Mouse (Mus musculus): ENCODE measurements around the gene Jmjd4. TPM values are rescaled to one million over a fixed set of nuclear protein-coding genes. Genes with fewer than 3 reads are reported as not detected.

The Jmjd4 gene
- polyA plus RNA-seq, 1 experiment from 2014 or later, result 13.9 TPM

DNA sequence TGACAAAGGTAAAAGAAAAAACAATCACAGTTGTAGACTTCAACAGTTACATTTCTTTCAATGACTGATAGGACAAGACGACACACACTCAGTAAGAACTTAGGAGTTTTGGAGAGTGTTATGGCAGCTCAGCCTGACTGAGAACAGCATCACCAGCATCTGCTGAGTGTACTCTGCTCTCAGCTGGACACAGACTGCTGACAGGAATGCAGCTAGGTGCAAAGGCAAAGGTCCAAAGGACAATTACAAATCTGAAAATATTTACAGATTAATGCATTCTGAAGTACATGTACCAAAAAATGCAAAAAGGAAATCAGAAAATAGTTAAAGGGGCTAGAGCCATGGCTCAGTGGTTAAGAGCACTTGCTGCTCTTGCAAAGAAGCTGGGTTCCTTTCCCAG, 19.9 kb upstream of the Jmjd4 start:
- Histone ChIP-seq H3K9ac (no peak overlapping the region), H3K36me3 (peaks cover 69% of the 10 kb centered on the region), H3K27me3 (no peaks in the 10 kb centered on the region), H3K4me2 (no peak overlapping the region), H3K4me3 (replicated peaks) (no peak overlapping the region), H3K4me1 (no peaks in the 10 kb centered on the region), H3K9me3 (replicated peaks) (no peaks in the 10 kb centered on the region), H3K27ac (no peak overlapping the region)
- 78% methylated on average over 1 of the region's 1 CpGs for WGBS
- no peak for ATAC-seq (replicated peaks; ENCODE audit: low FRiP score)

DNA sequence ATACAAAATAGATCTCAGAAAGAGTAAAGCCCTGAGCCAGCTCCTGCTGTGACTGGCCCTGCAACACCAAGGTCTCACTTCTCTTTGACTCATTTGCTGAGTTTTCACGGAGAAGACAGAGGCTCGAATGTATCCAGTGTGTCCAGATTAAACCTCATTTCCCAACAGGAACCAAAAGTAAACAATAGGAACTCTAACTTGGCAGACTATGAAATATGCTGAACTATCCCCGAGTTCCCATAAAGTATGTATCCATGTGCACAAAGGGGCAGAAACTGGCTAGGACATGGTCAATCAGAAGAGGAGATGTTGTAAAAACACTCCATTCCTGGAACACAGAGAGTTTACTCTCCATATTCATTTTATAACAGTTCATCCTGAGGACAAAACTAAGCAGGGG, 17.6 kb upstream of the Jmjd4 start:
- WGBS, result 60% methylated on average over 3 of the region's 3 CpGs
- Histone ChIP-seq H3K36me3 (peaks cover 64% of the 10 kb centered on the region), H3K9ac (no peak overlapping the region), H3K4me3 (replicated peaks) (no peak overlapping the region), H3K4me1 (no peaks in the 10 kb centered on the region), H3K27me3 (no peaks in the 10 kb centered on the region), H3K9me3 (replicated peaks) (peaks cover 8% of the 10 kb centered on the region; the same call in 1 of the 2 replicates), H3K27ac (no peak overlapping the region), H3K4me2 (no peak overlapping the region)
- ATAC-seq (replicated peaks; ENCODE audit: low FRiP score), result no peak

DNA sequence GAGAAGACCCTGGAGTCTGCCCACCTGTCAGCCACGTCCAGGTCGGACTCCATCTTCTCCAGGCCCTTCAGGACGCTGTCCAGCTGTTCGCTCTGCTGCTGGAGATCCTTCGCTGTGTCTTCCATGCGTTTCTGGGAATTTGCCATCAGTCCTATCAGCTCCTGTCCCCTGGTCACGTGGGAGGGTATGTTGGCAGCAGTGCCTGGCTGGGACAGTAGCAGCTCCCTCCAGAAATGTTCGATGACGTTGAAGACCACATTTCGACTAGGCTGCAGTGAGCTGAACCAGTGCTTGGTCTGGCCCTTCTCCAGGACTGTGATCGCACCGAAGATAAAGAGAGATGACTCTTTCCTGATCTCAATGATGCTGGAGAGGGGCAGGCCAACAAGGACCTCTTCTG, 11.9 kb upstream of the Jmjd4 start:
- H3K9me3 ChIP-seq (replicated peaks), result peaks cover 8% of the 10 kb centered on the region; the same call in 1 of the 2 replicates
- no peak overlapping the region for H3K4me2 ChIP-seq
- H3K4me1 ChIP-seq, result no peaks in the 10 kb centered on the region
- ATAC-seq (replicated peaks; ENCODE audit: low FRiP score), result no peak
- H3K27me3 ChIP-seq, result no peaks in the 10 kb centered on the region
- H3K9ac ChIP-seq, result no peak overlapping the region
- H3K36me3 ChIP-seq, result peaks cover 51% of the 10 kb centered on the region
- no peak overlapping the region for H3K27ac ChIP-seq
- WGBS, result 94% methylated on average over 12 of the region's 12 CpGs
- no peak overlapping the region for H3K4me3 ChIP-seq (replicated peaks)

DNA sequence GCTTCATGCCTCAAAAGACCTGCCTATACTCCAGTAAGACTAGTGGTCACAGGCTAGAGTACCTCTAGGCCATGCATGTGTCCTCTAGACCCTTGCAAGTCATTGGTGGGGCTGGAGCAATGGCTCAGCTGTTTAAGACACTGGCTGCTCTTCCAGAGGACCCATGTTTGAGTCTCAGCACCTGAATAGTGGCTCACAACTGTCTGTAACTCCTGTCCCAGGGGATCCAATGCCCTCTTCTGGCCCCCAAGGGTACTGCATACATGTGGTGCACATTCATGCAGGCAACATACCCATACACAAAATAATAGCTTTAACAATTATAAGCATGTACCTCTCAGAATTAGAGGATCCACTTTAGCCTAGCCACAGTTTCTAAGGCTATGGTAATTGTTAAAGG, 6.7 kb upstream of the Jmjd4 start:
- no peaks in the 10 kb centered on the region for H3K9me3 ChIP-seq (replicated peaks)
- ATAC-seq (replicated peaks; ENCODE audit: low FRiP score), result no peak
- H3K4me3 ChIP-seq (replicated peaks), result no peak overlapping the region
- no peak overlapping the region for H3K27ac ChIP-seq
- no peak overlapping the region for H3K9ac ChIP-seq
- peaks cover 11% of the 10 kb centered on the region for H3K36me3 ChIP-seq
- H3K4me1 ChIP-seq, result no peaks in the 10 kb centered on the region
- H3K27me3 ChIP-seq, result no peaks in the 10 kb centered on the region
- H3K4me2 ChIP-seq, result no peak overlapping the region

DNA sequence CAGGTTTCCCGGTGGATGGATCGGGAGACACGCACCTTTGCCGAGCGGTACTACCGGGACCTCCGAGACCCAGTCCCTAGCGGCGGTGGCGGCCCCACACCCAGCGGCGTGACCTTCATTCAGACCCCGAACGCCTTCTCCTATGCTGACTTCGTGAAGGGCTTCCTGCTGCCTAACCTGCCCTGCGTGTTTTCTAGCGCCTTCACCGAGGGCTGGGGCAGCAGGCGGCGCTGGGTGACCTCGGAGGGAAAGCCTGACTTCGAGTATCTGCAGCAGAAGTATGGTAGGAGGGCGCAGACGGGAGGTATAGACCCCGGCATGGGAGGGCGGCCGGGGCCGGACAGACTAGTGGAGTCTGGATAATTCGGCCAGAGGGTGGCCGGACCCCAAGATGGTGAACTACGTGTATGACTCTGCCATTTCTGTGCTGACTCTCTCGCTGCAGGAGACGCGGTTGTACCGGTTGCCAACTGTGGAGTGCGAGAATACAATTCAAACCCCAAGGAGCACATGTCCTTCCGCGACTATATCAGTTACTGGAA, 456 bp downstream of the Jmjd4 start:
- Histone ChIP-seq H3K27ac (peak overlapping the region; percentile 89), H3K9ac (peak overlapping the region; percentile 78), H3K4me1 (peaks cover 25% of the 10 kb centered on the region), H3K9me3 (replicated peaks) (no peaks in the 10 kb centered on the region), H3K27me3 (no peaks in the 10 kb centered on the region), H3K4me2 (peak overlapping the region; percentile 82), H3K36me3 (peaks cover 38% of the 10 kb centered on the region), H3K4me3 (replicated peaks) (peak overlapping the region; percentile 59)
- 0% methylated on average over 38 of the region's 38 CpGs for WGBS
- peak; percentile 77 for ATAC-seq (replicated peaks; ENCODE audit: low FRiP score)

DNA sequence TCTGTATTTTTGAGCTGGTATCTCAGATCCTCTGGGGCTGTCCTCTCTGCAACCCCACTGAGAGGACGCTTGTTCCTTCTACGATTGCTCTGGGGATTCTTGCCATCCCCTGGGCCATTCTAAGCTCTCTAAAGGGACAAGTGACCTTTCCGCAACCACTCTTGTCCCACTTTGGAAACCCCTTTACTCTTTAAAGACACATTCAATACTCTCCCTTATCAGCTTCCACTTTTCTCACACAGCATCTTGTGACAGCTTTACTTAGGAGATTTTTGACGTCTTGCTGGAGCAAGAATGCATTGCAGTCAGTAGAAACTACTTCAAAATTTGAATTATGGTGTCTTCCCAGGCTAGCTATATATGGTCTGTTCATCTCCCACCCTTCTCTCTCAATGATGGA, 1.2 kb downstream of the Jmjd4 start, which contains the start of gene Snap47:
Snap47 (minus strand) TSS at position 101 of the 400 bp plus-strand sequence.
- Histone ChIP-seq H3K27me3 (no peaks in the 10 kb centered on the region), H3K27ac (peak within 1 kb of the TSS; percentile 89), H3K4me3 (replicated peaks) (peak within 1 kb of the TSS; percentile 59), H3K36me3 (peaks cover 46% of the 10 kb centered on the region), H3K9ac (peak within 1 kb of the TSS; percentile 78), H3K4me2 (peak within 1 kb of the TSS; percentile 82), H3K4me1 (peaks cover 25% of the 10 kb centered on the region), H3K9me3 (replicated peaks) (no peaks in the 10 kb centered on the region)
- no peak for ATAC-seq (replicated peaks; ENCODE audit: low FRiP score)
- WGBS, result 90% methylated on average over 4 of the region's 4 CpGs

DNA sequence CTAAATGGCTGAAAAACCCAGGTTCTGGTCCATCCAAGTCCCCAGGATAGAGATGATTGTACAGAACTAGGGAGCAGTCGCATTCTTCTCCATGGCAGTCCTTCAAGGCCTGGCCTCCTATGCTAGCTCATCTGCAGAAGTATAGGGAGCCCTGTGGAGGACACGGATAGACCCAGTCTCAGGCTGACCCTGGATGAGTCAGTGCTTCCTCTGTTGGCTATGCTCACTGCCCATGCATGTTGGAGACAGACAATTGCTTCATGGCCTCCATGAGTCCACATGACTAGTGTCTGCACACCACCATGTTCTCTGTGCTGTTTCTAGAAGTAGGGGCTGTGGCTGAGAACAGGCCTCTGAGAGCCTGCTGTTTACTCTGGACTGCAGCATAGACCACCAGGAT, 6.5 kb downstream of the Jmjd4 start:
- Histone ChIP-seq H3K9ac (no peak overlapping the region), H3K4me3 (replicated peaks) (no peak overlapping the region), H3K4me1 (peaks cover 9% of the 10 kb centered on the region), H3K27ac (no peak overlapping the region), H3K36me3 (peaks cover 78% of the 10 kb centered on the region), H3K27me3 (no peaks in the 10 kb centered on the region), H3K9me3 (replicated peaks) (no peaks in the 10 kb centered on the region), H3K4me2 (no peak overlapping the region)
- WGBS, result 93% methylated on average over 2 of the region's 2 CpGs
- ATAC-seq (replicated peaks; ENCODE audit: low FRiP score), result no peak

DNA sequence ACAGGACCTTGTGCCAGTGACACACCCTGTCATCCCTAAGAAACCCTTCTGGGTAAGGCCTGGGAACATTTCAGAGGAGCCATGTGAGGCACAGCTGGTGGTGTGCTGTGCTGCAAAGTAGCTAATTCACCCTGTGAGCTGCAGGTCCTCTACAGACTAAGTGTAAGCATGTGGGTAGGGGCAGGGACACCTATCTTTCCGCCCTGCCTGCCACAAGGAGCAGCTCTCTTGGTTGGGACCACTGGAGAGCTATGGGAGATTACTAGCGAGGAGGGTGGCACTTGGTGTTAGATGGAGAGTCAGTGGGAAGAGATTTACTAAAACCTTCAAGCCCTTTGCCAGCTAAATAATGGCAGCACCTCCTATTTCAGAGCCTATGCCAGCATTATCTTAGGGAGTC, 7.0 kb downstream of the Jmjd4 start:
- Histone ChIP-seq H3K9me3 (replicated peaks) (no peaks in the 10 kb centered on the region), H3K36me3 (peaks cover 78% of the 10 kb centered on the region)
- WGBS, result 94% methylated on average over 2 of the region's 2 CpGs

DNA sequence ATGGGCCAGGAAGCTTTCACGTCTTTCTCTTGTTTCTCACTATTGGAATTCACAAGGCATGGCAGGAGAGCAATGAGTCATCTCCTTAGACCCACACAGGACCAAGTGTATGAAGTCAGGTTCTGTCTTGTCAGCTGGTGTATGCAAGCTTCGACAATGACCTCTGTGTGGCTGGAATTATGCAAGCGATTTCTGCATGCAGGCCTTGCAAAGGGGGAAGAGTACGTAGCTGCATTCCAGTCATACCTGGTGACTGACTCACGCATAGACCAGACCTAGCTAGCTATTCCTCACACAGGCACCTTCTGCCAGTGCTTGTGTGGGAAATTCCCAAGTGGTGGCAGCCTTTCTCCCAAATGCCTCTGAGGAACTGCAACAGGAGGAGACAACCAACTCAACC, 9.1 kb downstream of the Jmjd4 start:
- H3K4me3 ChIP-seq (replicated peaks), result no peak overlapping the region
- H3K4me1 ChIP-seq, result peaks cover 3% of the 10 kb centered on the region; the same call in 1 of the 2 replicates
- peaks cover 12% of the 10 kb centered on the region for H3K9me3 ChIP-seq (replicated peaks)
- peaks cover 80% of the 10 kb centered on the region for H3K36me3 ChIP-seq
- H3K27ac ChIP-seq, result peak overlapping the region; percentile 59; the same call in 1 of the 2 replicates
- ATAC-seq (replicated peaks; ENCODE audit: low FRiP score), result peak; percentile 70
- 52% methylated on average over 5 of the region's 5 CpGs for WGBS
- H3K9ac ChIP-seq, result no peak overlapping the region
- no peaks in the 10 kb centered on the region for H3K27me3 ChIP-seq
- H3K4me2 ChIP-seq, result no peak overlapping the region

More for the DNA sequence above, 7.0 kb downstream of the Jmjd4 start:
- Histone ChIP-seq H3K4me2 (no peak overlapping the region), H3K9ac (no peak overlapping the region), H3K27ac (no peak overlapping the region), H3K27me3 (no peaks in the 10 kb centered on the region), H3K4me3 (replicated peaks) (no peak overlapping the region), H3K4me1 (peaks cover 4% of the 10 kb centered on the region; the same call in 1 of the 2 replicates)
- no peak for ATAC-seq (replicated peaks; ENCODE audit: low FRiP score)

DNA sequence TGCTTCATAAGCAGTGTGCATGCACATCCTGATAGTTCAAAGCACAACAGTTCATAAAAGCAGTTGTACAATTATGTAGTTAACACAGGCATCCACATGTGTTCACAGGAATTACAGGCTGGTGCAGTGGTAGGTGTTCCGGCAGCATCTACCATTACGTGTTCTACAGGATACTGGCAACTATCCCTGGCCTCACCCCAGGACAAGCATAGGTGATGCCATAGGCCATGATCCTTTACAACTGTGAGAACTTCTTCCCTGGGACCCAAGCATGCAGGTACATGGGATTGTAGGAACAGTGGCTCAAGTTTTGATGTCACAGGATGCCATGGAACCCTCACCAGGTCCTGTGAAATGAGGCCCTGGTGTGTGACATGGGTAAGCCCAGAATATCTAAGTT, 10.6 kb downstream of the Jmjd4 start:
- H3K9ac ChIP-seq, result no peak overlapping the region
- H3K27ac ChIP-seq, result no peak overlapping the region
- no peaks in the 10 kb centered on the region for H3K27me3 ChIP-seq
- H3K4me3 ChIP-seq (replicated peaks), result no peak overlapping the region
- WGBS, result 96% methylated on average over 2 of the region's 2 CpGs
- H3K36me3 ChIP-seq, result peaks cover 79% of the 10 kb centered on the region
- H3K4me2 ChIP-seq, result no peak overlapping the region
- no peak for ATAC-seq (replicated peaks; ENCODE audit: low FRiP score)
- peaks cover 3% of the 10 kb centered on the region; the same call in 1 of the 2 replicates for H3K4me1 ChIP-seq
- H3K9me3 ChIP-seq (replicated peaks), result peaks cover 20% of the 10 kb centered on the region

DNA sequence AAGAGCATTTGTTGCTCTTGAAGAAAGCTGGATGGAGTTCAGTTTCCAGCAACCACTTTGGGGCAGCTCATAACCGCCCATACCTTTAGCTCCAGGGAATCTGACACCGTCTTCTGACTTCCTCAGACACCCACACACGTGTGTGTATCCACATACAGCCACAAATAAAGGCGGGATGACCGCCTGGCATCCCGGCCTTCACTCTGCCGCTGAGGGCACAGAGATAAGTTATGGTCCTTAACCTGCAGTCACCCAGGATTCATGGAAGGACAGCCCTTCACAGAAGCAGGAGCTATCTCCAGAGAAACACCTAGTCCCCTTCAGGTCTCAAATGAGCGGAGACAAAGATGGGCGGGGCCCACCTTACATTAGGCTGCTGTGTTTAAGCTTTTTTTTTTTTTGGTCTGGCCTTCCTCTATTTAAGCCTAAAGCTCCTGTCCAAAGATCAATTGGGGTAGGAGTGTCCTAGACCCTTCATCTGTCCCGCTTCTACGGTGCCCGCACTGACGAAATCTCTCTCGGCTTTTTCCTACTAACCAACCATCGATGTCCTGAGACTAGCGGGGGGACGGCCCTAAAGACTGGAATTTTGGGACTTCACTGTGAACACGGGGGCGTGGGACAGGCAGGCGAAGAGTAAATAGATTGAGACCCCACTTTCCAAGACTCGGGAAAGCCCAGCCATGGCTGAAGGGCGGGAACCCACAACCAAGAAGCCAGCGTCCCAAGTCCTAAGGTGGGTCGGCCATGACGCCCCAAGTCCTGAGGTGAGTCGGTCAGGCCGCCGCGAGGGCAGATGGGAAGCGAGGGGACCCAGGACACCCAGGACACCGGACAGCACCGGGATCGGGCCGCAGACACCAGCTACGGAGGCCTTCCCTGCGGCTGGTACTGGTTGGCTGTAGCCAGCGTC, 21.8 kb downstream of the Jmjd4 start:
- H3K4me2 ChIP-seq, result peak overlapping the region; percentile 87
- peaks cover 9% of the 10 kb centered on the region for H3K4me1 ChIP-seq
- H3K9me3 ChIP-seq (replicated peaks), result no peaks in the 10 kb centered on the region
- 2% methylated on average over 37 of the region's 37 CpGs for WGBS
- H3K9ac ChIP-seq, result peak overlapping the region; percentile 78
- H3K36me3 ChIP-seq, result peaks cover 2% of the 10 kb centered on the region; the same call in 1 of the 2 replicates
- H3K4me3 ChIP-seq (replicated peaks), result peak overlapping the region; percentile 83
- H3K27ac ChIP-seq, result peak overlapping the region; percentile 86
- H3K27me3 ChIP-seq, result no peaks in the 10 kb centered on the region
- peak; percentile 80 for ATAC-seq (replicated peaks; ENCODE audit: low FRiP score)

DNA sequence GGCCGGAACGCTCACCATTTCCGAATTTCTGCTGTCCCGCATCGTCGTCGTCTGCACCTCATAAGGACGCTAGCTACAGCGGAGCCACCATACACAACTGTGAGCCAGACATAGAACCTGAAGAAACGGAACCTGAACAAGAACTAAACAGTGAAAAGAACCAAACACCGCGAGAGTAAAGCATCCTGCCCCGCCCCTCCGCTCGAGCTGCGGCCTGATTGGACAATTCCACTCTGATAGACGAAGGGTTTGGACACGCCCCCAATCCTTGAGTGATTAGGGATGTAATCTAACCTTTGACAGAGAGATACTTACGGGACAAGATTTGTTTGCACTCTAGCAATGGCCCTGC, 22.5 kb downstream of the Jmjd4 start, which contains the start of gene Zfp867:
Zfp867 (minus strand) TSS at position 149 of the 352 bp plus-strand sequence.
- H3K4me3 ChIP-seq (replicated peaks), result peak within 1 kb of the TSS; percentile 83
- WGBS, result under 1% methylated on average over 19 of the region's 19 CpGs
- ATAC-seq (replicated peaks; ENCODE audit: low FRiP score), result peak; percentile 88

More for the DNA sequence above, 22.5 kb downstream of the Jmjd4 start, which contains the start of gene Zfp867:
- H3K9me3 ChIP-seq (replicated peaks), result no peaks in the 10 kb centered on the region
- H3K4me2 ChIP-seq, result peak within 1 kb of the TSS; percentile 87
- H3K4me1 ChIP-seq, result peaks cover 9% of the 10 kb centered on the region
- H3K9ac ChIP-seq, result peak within 1 kb of the TSS; percentile 78
- no peaks in the 10 kb centered on the region for H3K27me3 ChIP-seq
- H3K27ac ChIP-seq, result peak within 1 kb of the TSS; percentile 86
- no peaks in the 10 kb centered on the region for H3K36me3 ChIP-seq
